Mouse (Mus musculus) embryonic facial prominence, embryonic 11.5 days (tissue): ENCODE data around the gene Olfr1425. TPM values are rescaled to one million over a fixed set of nuclear protein-coding genes. Genes with fewer than 3 reads are reported as not detected.
"Not testable (repeated sequence)": the region's sequence is repeated elsewhere in the genome, so short reads cannot be mapped to it uniquely, and the experiment has no call there.

ENCODE experiments used
- ATAC-seq: fragments of 200-750 bp; cut with Nextera tagmentation; replicated peaks from 2 replicates; pipeline ENCODE4 v1.8.0; 2017; ENCODE audit warnings: low read depth; ENCODE audit not compliant: insufficient number of reproducible peaks, low FRiP score, low TSS enrichment
- DNase-seq: peaks from one replicate; pipeline ENCODE4 v3.0.0-alpha.2; 2015; ENCODE audit warnings: low spot score
- H3K27ac ChIP-seq: fragments of 300-500 bp; sonication (generic); replicated peaks from 2 replicates; pipeline ENCODE4 v1.5.1; 2014; ENCODE audit warnings: mild to moderate bottlenecking, low read depth, low read length, control low read depth
- H3K27me3 ChIP-seq: fragments of 300-500 bp; sonication (generic); 2 replicates; pipeline ENCODE4 v1.6.1; 2014; ENCODE audit warnings: mild to moderate bottlenecking, low read length, moderate library complexity, mixed read lengths; ENCODE audit not compliant: control insufficient read depth, insufficient read depth
- H3K36me3 ChIP-seq: fragments of 300-500 bp; sonication (generic); replicated peaks from 2 replicates; pipeline ENCODE4 v1.6.1; 2014; ENCODE audit warnings: low read depth, mild to moderate bottlenecking, low read length, moderate library complexity, mixed read lengths; ENCODE audit not compliant: control insufficient read depth, insufficient read depth
- H3K4me1 ChIP-seq: fragments of 300-500 bp; sonication (generic); 2 replicates; pipeline ENCODE4 v1.6.1; 2014; ENCODE audit warnings: low read length, mixed read lengths; ENCODE audit not compliant: control insufficient read depth, insufficient read depth
- H3K4me2 ChIP-seq: fragments of 300-500 bp; sonication (generic); 2 replicates; pipeline ENCODE4 v1.6.1; 2014; ENCODE audit warnings: low read depth, mild to moderate bottlenecking, control low read depth, low read length, moderate library complexity
- H3K4me3 ChIP-seq: fragments of 300-500 bp; sonication (generic); 2 replicates; pipeline ENCODE4 v1.5.1; 2014; ENCODE audit warnings: low read depth, low read length, control low read depth
- H3K9ac ChIP-seq: fragments of 300-500 bp; sonication (generic); replicated peaks from 2 replicates; pipeline ENCODE4 v1.6.1; 2014; ENCODE audit warnings: mild to moderate bottlenecking, control low read depth, low read length
- H3K9me3 ChIP-seq: fragments of 300-500 bp; sonication (generic); replicated peaks from 2 replicates; pipeline ENCODE4 v1.6.1; 2016; ENCODE audit warnings: mild to moderate bottlenecking, low read length, inconsistent platforms, mixed read lengths; ENCODE audit not compliant: control insufficient read depth
- WGBS: fragments of 180-500 bp; shearing (Covaris S2); extraction: QIAGEN DNeasy Blood & Tissue Kit; methylation state at CpG from one replicate; pipeline ENCODE4 v1.1.7; 2014; 5-methylcytosine and 5-hydroxymethylcytosine counted together
- polyA plus RNA-seq: library from polyadenylated mRNA; unstranded; fragments of >200 nt; fragmentation: Nextera tagmentation; extraction: Ambion mirVana; gene quantifications from 2 replicates; pipeline ENCODE4 v1.2.1, GENCODE M21; 2014

Olfr1425 gene
- not detected in 2 replicates for polyA plus RNA-seq

DNA sequence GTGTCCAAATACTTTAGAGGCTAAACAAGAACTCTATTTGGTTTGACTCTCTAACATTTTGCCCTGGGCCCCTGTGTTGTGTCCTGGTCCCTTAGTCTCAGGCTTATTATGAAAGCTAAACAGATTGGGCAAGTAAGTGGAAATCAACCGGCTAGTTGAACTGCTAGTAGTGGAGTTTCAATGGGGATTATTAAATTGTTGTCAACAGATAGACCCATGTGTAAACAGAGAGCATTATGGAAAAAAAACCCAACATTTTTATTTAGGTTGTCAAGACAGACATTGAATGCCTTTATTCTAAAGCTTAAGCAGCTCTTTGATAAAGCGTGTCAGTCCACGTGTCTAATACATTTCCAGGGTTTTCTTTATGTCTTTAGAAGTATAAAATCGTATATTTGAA is at the start of gene Olfr1425:
Gene Olfr1425 (minus strand): TSS at position 101 of the 400 bp plus-strand sequence.
- H3K4me3 ChIP-seq, ATAC-seq, H3K27ac ChIP-seq, H3K27me3 ChIP-seq, DNase-seq, H3K4me2 ChIP-seq, H3K9ac ChIP-seq, H3K36me3 ChIP-seq, H3K4me1 ChIP-seq, H3K9me3 ChIP-seq: not testable (repeated sequence)
- WGBS, result 83% methylated on average over 4 of the region's 4 CpGs

DNA sequence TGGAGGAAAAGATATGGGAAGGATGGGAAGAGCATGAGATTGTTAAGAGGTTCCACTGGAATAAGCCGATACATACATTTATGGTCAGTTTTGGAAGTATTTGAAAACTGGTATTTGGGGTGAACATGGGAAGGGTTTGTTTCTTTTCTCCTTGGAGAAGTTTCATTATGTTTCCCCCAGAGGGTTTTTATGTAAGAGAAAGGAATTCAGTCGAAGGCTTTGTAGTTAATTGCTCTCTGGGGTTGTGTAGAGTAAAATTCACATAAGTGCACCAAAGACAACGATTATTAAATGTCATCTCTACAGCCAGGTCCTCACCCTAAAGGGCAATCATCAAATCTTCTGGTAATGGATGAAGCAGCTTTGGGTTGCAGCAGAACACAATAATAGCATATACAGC is 45.6 kb upstream of the Olfr1425 start, which contains the start of gene Olfr76:
Gene Olfr76 (minus strand): TSS at position 101 of the 400 bp plus-strand sequence.
- DNase-seq, result no peak
- Histone ChIP-seq H3K27ac (no peak within 1 kb of the TSS), H3K27me3 (no peaks in the 10 kb centered on the region), H3K4me3 (no peak within 1 kb of the TSS), H3K9me3 (no peaks in the 10 kb centered on the region), H3K36me3 (no peaks in the 10 kb centered on the region), H3K4me2 (no peak within 1 kb of the TSS), H3K9ac (no peak within 1 kb of the TSS), H3K4me1 (no peaks in the 10 kb centered on the region)
- WGBS, result 70% methylated on average over 3 of the region's 3 CpGs
- no peak for ATAC-seq

DNA sequence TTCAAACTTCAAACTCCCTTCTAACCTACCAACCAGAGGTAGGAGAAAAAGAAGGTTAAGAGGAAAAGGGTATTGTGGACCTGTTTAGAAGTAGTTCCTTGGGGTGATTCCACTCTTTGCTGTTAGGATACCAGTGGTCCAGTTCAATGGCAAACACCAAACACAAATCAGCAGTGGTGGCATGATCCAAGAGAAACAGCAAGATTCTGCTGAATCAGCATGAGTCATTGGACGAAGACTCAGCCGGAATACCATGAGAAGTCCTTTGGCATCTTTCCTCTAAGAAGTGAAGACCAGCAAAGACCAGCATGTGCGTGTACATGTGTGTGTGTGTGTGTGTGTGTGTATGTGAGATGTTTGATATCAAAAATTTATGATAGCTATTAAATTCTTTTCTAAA is 38.9 kb upstream of the Olfr1425 start:
- ATAC-seq (no peak), DNase-seq (no peak)
- H3K27ac ChIP-seq, result no peak overlapping the region
- H3K4me2 ChIP-seq, result no peak overlapping the region
- 80% methylated on average over 3 of the region's 3 CpGs for WGBS
- no peak overlapping the region for H3K9ac ChIP-seq
- H3K4me3 ChIP-seq, result no peak overlapping the region
- no peaks in the 10 kb centered on the region for H3K4me1 ChIP-seq
- H3K9me3 ChIP-seq, result no peaks in the 10 kb centered on the region
- no peaks in the 10 kb centered on the region for H3K27me3 ChIP-seq
- H3K36me3 ChIP-seq, result no peaks in the 10 kb centered on the region

DNA sequence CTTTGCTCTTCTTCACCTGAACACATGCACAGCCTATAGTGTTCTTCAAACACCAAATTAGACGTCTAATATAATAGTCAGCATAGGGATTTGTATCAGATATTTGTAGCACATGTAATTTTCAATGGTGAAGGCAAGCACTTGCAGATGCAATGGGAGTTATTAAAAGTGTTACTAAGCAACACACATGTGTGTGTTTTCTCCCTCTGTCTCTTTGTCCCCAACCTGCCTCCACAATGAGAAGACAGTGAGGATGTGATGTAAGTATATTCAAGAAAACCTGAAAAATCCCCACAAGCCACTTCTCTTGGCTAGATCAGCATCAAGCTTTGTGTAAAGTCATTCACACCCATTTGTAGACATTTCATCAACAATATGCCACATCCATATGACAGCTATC is 38.3 kb upstream of the Olfr1425 start, which contains the start of gene Olfr1428:
Gene Olfr1428 (minus strand): TSS at position 101 of the 400 bp plus-strand sequence.
- no peak within 1 kb of the TSS for H3K4me2 ChIP-seq
- no peaks in the 10 kb centered on the region for H3K27me3 ChIP-seq
- DNase-seq, result no peak
- ATAC-seq, result no peak
- H3K9ac ChIP-seq, result no peak within 1 kb of the TSS
- no peaks in the 10 kb centered on the region for H3K36me3 ChIP-seq
- no peak within 1 kb of the TSS for H3K27ac ChIP-seq
- H3K4me3 ChIP-seq, result no peak within 1 kb of the TSS
- H3K9me3 ChIP-seq, result no peaks in the 10 kb centered on the region
- WGBS, result 80% methylated on average over 1 of the region's 1 CpGs
- no peaks in the 10 kb centered on the region for H3K4me1 ChIP-seq

DNA sequence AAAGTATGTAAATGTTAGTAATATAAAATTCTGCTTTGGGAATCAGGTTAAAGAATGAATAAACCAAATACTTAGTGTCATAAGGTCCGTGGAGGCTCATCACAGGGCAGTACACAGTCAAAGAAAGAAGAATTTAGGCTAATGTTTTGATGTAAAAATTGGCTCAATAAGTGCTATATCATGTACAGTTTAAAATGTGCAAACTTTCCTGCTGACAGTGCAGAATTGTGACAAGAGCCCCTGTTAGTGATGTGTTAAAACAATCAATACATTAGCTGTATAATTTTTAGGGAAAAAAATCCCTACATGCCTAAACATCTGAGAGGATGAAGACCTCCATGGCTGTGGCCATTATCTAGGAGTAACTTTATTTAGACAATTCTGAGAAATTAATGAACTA is 36.3 kb upstream of the Olfr1425 start:
- no peaks in the 10 kb centered on the region for H3K9me3 ChIP-seq
- no peaks in the 10 kb centered on the region for H3K27me3 ChIP-seq
- H3K4me3 ChIP-seq, result no peak overlapping the region

DNA sequence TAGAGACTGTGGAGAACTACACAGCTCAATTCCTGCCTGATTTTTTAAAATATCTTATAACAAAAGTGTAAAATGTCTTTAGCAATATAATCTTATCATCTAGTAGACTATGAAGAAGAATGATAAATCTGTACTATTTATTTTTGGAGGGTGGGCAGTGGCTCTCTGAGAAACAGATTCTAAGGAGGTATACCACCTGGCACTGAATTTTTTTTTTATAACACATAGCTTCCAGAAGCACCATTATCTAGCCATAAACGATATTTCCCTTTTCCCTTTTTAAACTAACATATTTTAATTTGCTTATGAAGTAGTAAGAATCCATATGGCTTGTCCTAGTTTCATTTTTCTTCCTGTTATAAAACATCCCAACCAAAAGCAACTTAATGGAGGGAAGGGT is 27.0 kb upstream of the Olfr1425 start:
- no peak overlapping the region for H3K4me3 ChIP-seq
- H3K9me3 ChIP-seq, result no peaks in the 10 kb centered on the region
- no peak overlapping the region for H3K9ac ChIP-seq
- WGBS, result 56% methylated on average over 1 of the region's 1 CpGs
- no peaks in the 10 kb centered on the region for H3K36me3 ChIP-seq
- H3K27me3 ChIP-seq, result no peaks in the 10 kb centered on the region
- no peaks in the 10 kb centered on the region for H3K4me1 ChIP-seq
- H3K27ac ChIP-seq, result no peak overlapping the region
- DNase-seq (no peak), ATAC-seq (no peak)
- no peak overlapping the region for H3K4me2 ChIP-seq

More for the DNA sequence above, 36.3 kb upstream of the Olfr1425 start:
- DNase-seq, result no peak
- no peak overlapping the region for H3K9ac ChIP-seq
- no peak overlapping the region for H3K27ac ChIP-seq
- H3K4me2 ChIP-seq, result no peak overlapping the region
- 77% methylated on average over 1 of the region's 1 CpGs for WGBS
- no peaks in the 10 kb centered on the region for H3K4me1 ChIP-seq
- no peaks in the 10 kb centered on the region for H3K36me3 ChIP-seq
- no peak for ATAC-seq

DNA sequence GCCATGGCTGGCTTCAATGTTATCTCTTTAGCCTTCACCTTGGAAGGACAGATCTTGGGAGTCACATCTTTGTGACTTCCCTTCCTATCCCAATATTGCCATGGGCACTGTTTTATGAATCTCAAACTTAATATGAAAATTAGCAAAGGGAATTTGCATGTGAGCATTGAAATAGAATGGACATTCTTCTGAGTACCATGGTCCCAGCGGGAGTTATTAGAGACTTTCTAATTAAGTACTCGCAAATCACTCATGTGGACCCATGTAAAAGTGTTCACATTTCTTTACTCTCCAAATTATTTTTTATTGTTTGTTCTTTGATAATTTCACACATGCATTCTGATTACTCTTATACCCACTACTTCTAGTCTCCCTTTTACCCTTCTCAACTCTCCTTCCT is 25.7 kb upstream of the Olfr1425 start, which contains the start of gene Olfr1427:
Gene Olfr1427 (minus strand): TSS at position 101 of the 400 bp plus-strand sequence.
- no peak within 1 kb of the TSS for H3K9ac ChIP-seq
- no peaks in the 10 kb centered on the region for H3K27me3 ChIP-seq
- ATAC-seq (no peak), DNase-seq (no peak)
- no peak within 1 kb of the TSS for H3K4me2 ChIP-seq
- no peaks in the 10 kb centered on the region for H3K9me3 ChIP-seq
- no peaks in the 10 kb centered on the region for H3K36me3 ChIP-seq
- 91% methylated on average over 2 of the region's 2 CpGs for WGBS
- H3K4me1 ChIP-seq, result no peaks in the 10 kb centered on the region
- H3K4me3 ChIP-seq, result no peak within 1 kb of the TSS
- H3K27ac ChIP-seq, result no peak within 1 kb of the TSS

DNA sequence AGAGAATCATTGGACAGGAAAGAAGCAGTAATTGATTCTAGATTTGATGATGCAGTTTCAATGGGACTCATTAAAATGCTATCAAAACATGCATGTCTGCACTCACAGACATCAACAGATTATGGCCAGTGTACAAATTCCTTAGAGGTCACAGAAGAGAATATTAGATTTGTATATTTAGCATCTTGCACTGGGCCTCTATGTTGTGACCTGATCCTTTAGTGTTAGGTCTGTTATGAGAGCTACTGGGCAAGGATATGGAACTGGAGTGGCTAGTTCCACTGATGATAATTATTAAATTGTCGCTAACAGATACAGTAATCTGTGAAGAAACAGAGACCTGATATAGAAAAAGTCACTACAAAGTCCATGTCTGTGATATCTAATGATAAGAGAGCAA is 14.4 kb upstream of the Olfr1425 start, which contains the start of gene Olfr1426:
Gene Olfr1426 (minus strand): TSS at position 101 of the 400 bp plus-strand sequence.
- Histone ChIP-seq H3K36me3 (no peaks in the 10 kb centered on the region), H3K27me3 (no peaks in the 10 kb centered on the region), H3K27ac (no peak within 1 kb of the TSS), H3K4me1 (no peaks in the 10 kb centered on the region), H3K4me3 (no peak within 1 kb of the TSS), H3K9me3 (no peaks in the 10 kb centered on the region), H3K9ac (no peak within 1 kb of the TSS), H3K4me2 (no peak within 1 kb of the TSS)
- WGBS, result 80% methylated on average over 1 of the region's 1 CpGs
- ATAC-seq (no peak), DNase-seq (no peak)
